Mouse (Mus musculus): ENCODE measurements at regions not wholly inside any gene's neighbourhood (a gene's known extent, or its start where the extent isn't known, plus 50 kb on each side); places are given as distances from the start of the nearest gene placed in this dataset.
"Not testable (repeated sequence)": the region's sequence is repeated elsewhere in the genome, so short reads cannot be mapped to it uniquely, and the experiment has no call there.

GRCm38 (mm10) chr12:3188734-3189275 lies 121.0 kb downstream of the Rab10 start:
- DNase-seq (ENCODE audit: extremely low spot score in 1 of 2, low spot score in 2 of 2); H3K4me3 ChIP-seq; H3K27ac ChIP-seq; intact Hi-C loops (cut with DNase I): not testable (repeated sequence)

- no peak overlapping the region for H3K27ac ChIP-seq
- DNase-seq (ENCODE audit: extremely low spot score in 1 of 2, low spot score in 2 of 2): no peak
- no peak for TF ChIP-seq CTCF (IDR thresholded peaks at IDR 0.05)
- intact Hi-C loops (cut with DNase I): no loop called here
- no peak overlapping the region for H3K4me3 ChIP-seq
These were observed 121.6 kb downstream of the Rab10 start for GRCm38 (mm10) chr12:3188137-3188536.

- no peak for TF ChIP-seq CTCF (IDR thresholded peaks at IDR 0.05)
- H3K27ac ChIP-seq: no peak overlapping the region
- H3K4me3 ChIP-seq: no peak overlapping the region
- no peak for DNase-seq (ENCODE audit: extremely low spot score in 1 of 2, low spot score in 2 of 2)
- intact Hi-C loops (cut with DNase I): no loop called here
These were observed 136.4 kb downstream of the Rab10 start for GRCm38 (mm10) chr12:3173325-3173724.

- DNase-seq (ENCODE audit: extremely low spot score in 1 of 2, low spot score in 2 of 2); H3K4me3 ChIP-seq; intact Hi-C loops (cut with DNase I); H3K27ac ChIP-seq: not testable (repeated sequence)
These were observed 140.0 kb downstream of the Rab10 start for GRCm38 (mm10) chr12:3169705-3170287.

- intact Hi-C loops (cut with DNase I); DNase-seq (ENCODE audit: extremely low spot score in 1 of 2, low spot score in 2 of 2); H3K27ac ChIP-seq; H3K4me3 ChIP-seq: not testable (repeated sequence)
These were observed 148.1 kb downstream of the Rab10 start for GRCm38 (mm10) chr12:3161666-3162065.

GRCm38 (mm10) chr12:3158771-3159170 lies 151.0 kb downstream of the Rab10 start:
- intact Hi-C loops (cut with DNase I); H3K4me3 ChIP-seq; DNase-seq (ENCODE audit: extremely low spot score in 1 of 2, low spot score in 2 of 2); H3K27ac ChIP-seq: not testable (repeated sequence)

- intact Hi-C loops (cut with DNase I): not testable (repeated sequence)
These were observed 156.1 kb downstream of the Rab10 start for GRCm38 (mm10) chr12:3153705-3154104.

GRCm38 (mm10) chr12:3132553-3132952 lies 177.2 kb downstream of the Rab10 start:
- H3K27ac ChIP-seq; DNase-seq (ENCODE audit: extremely low spot score in 1 of 2, low spot score in 2 of 2); intact Hi-C loops (cut with DNase I); H3K4me3 ChIP-seq: not testable (repeated sequence)

More at GRCm38 (mm10) chr12:3153705-3154104, 156.1 kb downstream of the Rab10 start:
- H3K4me3 ChIP-seq; H3K27ac ChIP-seq; DNase-seq (ENCODE audit: extremely low spot score in 1 of 2, low spot score in 2 of 2): not testable (repeated sequence)

GRCm38 (mm10) chr12:3131149-3131751 lies 178.5 kb downstream of the Rab10 start:
- DNase-seq (ENCODE audit: extremely low spot score in 1 of 2, low spot score in 2 of 2); intact Hi-C loops (cut with DNase I); H3K4me3 ChIP-seq; H3K27ac ChIP-seq: not testable (repeated sequence)

- intact Hi-C loops (cut with DNase I); DNase-seq (ENCODE audit: extremely low spot score in 1 of 2, low spot score in 2 of 2): not testable (repeated sequence)
These were observed 182.4 kb downstream of the Rab10 start for GRCm38 (mm10) chr12:3127336-3127735.

GRCm38 (mm10) chr12:3124036-3124435 lies 185.7 kb downstream of the Rab10 start:
- intact Hi-C loops (cut with DNase I): no loop called here
- no peak for TF ChIP-seq CTCF (IDR thresholded peaks at IDR 0.05)

More at GRCm38 (mm10) chr12:3127336-3127735, 182.4 kb downstream of the Rab10 start:
- not testable (repeated sequence) for H3K4me3 ChIP-seq, H3K27ac ChIP-seq

GRCm38 (mm10) chr12:3110589-3110988 lies 199.2 kb downstream of the Rab10 start:
- intact Hi-C loops (cut with DNase I); H3K4me3 ChIP-seq; H3K27ac ChIP-seq: not testable (repeated sequence)
- DNase-seq (ENCODE audit: extremely low spot score in 1 of 2, low spot score in 2 of 2): peak in 1 of 2 experiments; percentile 10

More at GRCm38 (mm10) chr12:3124036-3124435, 185.7 kb downstream of the Rab10 start:
- Histone ChIP-seq H3K4me3 (no peak overlapping the region), H3K27ac (no peak overlapping the region)
- DNase-seq (ENCODE audit: extremely low spot score in 1 of 2, low spot score in 2 of 2): no peak

GRCm38 (mm10) chr12:3109671-3110070 lies 200.1 kb downstream of the Rab10 start:
- peak; percentile 39 to 67 for DNase-seq (ENCODE audit: extremely low spot score in 1 of 2, low spot score in 2 of 2)
- intact Hi-C loops (cut with DNase I); H3K4me3 ChIP-seq; H3K27ac ChIP-seq: not testable (repeated sequence)

- H3K27ac ChIP-seq; H3K4me3 ChIP-seq; intact Hi-C loops (cut with DNase I); DNase-seq (ENCODE audit: extremely low spot score in 1 of 2, low spot score in 2 of 2): not testable (repeated sequence)
These were observed 207.8 kb downstream of the Rab10 start for GRCm38 (mm10) chr12:3101963-3102362.

Data from left cerebral cortex, adult 2 months (tissue).